Mouse (Mus musculus): ENCODE measurements around the gene Arhgap19.

The Arhgap19 gene

GRCm38 (mm10) chr19:41803322-41803721, 1.5 kb upstream of the Arhgap19 start:
- in situ Hi-C loops (cut with MboI; ENCODE audit: low sequenced_read_pairs): no loop called here

GRCm38 (mm10) chr19:41800986-41801741, 683 bp downstream of the Arhgap19 start:
- in situ Hi-C loops (cut with MboI; ENCODE audit: low sequenced_read_pairs): no loop called here

- in situ Hi-C loops (cut with MboI; ENCODE audit: low sequenced_read_pairs): no loop called here
Measured at GRCm38 (mm10) chr19:41800451-41800850, 1.4 kb downstream of the Arhgap19 start.

GRCm38 (mm10) chr19:41797536-41797935, 4.3 kb downstream of the Arhgap19 start:
- in situ Hi-C loops (cut with MboI; ENCODE audit: low sequenced_read_pairs): no loop called here

- in situ Hi-C loops (cut with MboI; ENCODE audit: low sequenced_read_pairs): no loop called here
Measured at GRCm38 (mm10) chr19:41796789-41797327, 5.0 kb downstream of the Arhgap19 start.

- in situ Hi-C loops (cut with MboI; ENCODE audit: low sequenced_read_pairs): no loop called here
Measured at GRCm38 (mm10) chr19:41796148-41796760, 5.6 kb downstream of the Arhgap19 start.

- in situ Hi-C loops (cut with MboI; ENCODE audit: low sequenced_read_pairs): no loop called here
Measured at GRCm38 (mm10) chr19:41794901-41795300, 6.9 kb downstream of the Arhgap19 start.

- in situ Hi-C loops (cut with MboI; ENCODE audit: low sequenced_read_pairs): no loop called here
Measured at GRCm38 (mm10) chr19:41794017-41794416, 7.8 kb downstream of the Arhgap19 start.

GRCm38 (mm10) chr19:41792934-41793486, 8.8 kb downstream of the Arhgap19 start:
- in situ Hi-C loops (cut with MboI; ENCODE audit: low sequenced_read_pairs): no loop called here

- in situ Hi-C loops (cut with MboI; ENCODE audit: low sequenced_read_pairs): no loop called here
Measured at GRCm38 (mm10) chr19:41791384-41791783, 10.5 kb downstream of the Arhgap19 start.

- in situ Hi-C loops (cut with MboI; ENCODE audit: low sequenced_read_pairs): no loop called here
Measured at GRCm38 (mm10) chr19:41789110-41789961, 12.5 kb downstream of the Arhgap19 start.

GRCm38 (mm10) chr19:41786896-41787295, 15.0 kb downstream of the Arhgap19 start:
- in situ Hi-C loops (cut with MboI; ENCODE audit: low sequenced_read_pairs): no loop called here

GRCm38 (mm10) chr19:41777514-41777913, 24.3 kb downstream of the Arhgap19 start:
- in situ Hi-C loops (cut with MboI; ENCODE audit: low sequenced_read_pairs): no loop called here

- in situ Hi-C loops (cut with MboI; ENCODE audit: low sequenced_read_pairs): loop anchor here (25.0 kb wide), 1 partner anchor 456 kb away; no protein-coding TSS in a partner anchor
Measured at GRCm38 (mm10) chr19:41768711-41769110, 33.1 kb downstream of the Arhgap19 start.

- in situ Hi-C loops (cut with MboI; ENCODE audit: low sequenced_read_pairs): loop anchor here (25.0 kb wide), 1 partner anchor 454 kb away; no protein-coding TSS in a partner anchor
Measured at GRCm38 (mm10) chr19:41766628-41767027, 35.2 kb downstream of the Arhgap19 start.

GRCm38 (mm10) chr19:41763870-41764660, 37.8 kb downstream of the Arhgap19 start:
- in situ Hi-C loops (cut with MboI; ENCODE audit: low sequenced_read_pairs): loop anchor here (25.0 kb wide), 1 partner anchor 452 kb away; no protein-coding TSS in a partner anchor

- in situ Hi-C loops (cut with MboI; ENCODE audit: low sequenced_read_pairs): loop anchor here (25.0 kb wide), 1 partner anchor 449 kb away; no protein-coding TSS in a partner anchor
Measured at GRCm38 (mm10) chr19:41761529-41761928, 40.3 kb downstream of the Arhgap19 start.

GRCm38 (mm10) chr19:41759765-41760164, 42.1 kb downstream of the Arhgap19 start:
- in situ Hi-C loops (cut with MboI; ENCODE audit: low sequenced_read_pairs): loop anchor here (5.0 to 25.0 kb wide), 2 partner anchors 102 to 447 kb away; no protein-coding TSS in a partner anchor

- in situ Hi-C loops (cut with MboI; ENCODE audit: low sequenced_read_pairs): loop anchor here (5.0 to 25.0 kb wide), 2 partner anchors 102 to 447 kb away; no protein-coding TSS in a partner anchor
Measured at GRCm38 (mm10) chr19:41759270-41759669, 42.6 kb downstream of the Arhgap19 start.
